Mouse (Mus musculus): ENCODE data around the gene Wars2. TPM values are rescaled to one million over a fixed set of nuclear protein-coding genes. Genes with fewer than 3 reads are reported as not detected.

The Wars2 gene
- polyA plus RNA-seq, 1 experiment from 2014 or later, result 7.1 TPM

DNA sequence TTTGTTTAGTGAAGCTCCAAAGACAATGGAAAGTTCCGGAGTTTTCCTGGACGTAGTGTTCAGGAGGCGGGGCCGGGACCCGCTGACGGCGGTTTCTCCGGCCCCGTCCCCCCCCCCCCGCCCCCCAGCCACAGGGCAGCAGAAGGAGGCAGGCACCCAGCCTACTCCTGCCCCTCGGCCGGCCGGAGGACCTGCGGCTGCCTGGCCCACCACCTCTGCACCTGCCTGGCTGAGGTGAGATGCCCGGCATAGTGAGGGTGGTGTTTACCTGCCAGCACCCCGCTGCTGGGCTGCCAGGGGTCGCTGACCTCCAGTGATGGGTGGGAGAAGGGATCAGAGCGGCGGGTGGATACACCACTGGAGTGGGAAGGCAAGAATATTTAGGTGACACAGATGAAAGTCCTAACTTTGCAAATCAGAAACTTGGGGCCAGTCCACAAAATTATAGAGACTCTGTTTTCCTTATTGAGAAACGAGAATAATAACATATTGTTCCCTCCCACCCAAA, 99.4 kb downstream of the Wars2 start, which contains the start of gene Tbx15:
Gene Tbx15, plus strand, starts transcription at position 169 of the 508 bp plus-strand sequence.
- no peak for ATAC-seq (ENCODE audit: low read depth)
- Histone ChIP-seq H3K27me3 (ENCODE audit: control insufficient read depth, insufficient read depth, low read length) (peaks cover 83% of the 10 kb centered on the region), H3K4me3 (ENCODE audit: low read depth, low read length) (no peak within 1 kb of the TSS), H3K4me2 (ENCODE audit: low read depth, low read length) (no peak within 1 kb of the TSS), H3K9ac (replicated peaks; ENCODE audit: low read depth, low read length) (no peak within 1 kb of the TSS), H3K36me3 (ENCODE audit: control insufficient read depth, insufficient read depth, low read length) (no peaks in the 10 kb centered on the region), H3K4me1 (ENCODE audit: control insufficient read depth, insufficient read depth, low read length) (no peaks in the 10 kb centered on the region), H3K27ac (ENCODE audit: low read depth, low read length) (no peak within 1 kb of the TSS), H3K9me3 (ENCODE audit: control insufficient read depth, low read length) (no peaks in the 10 kb centered on the region)
- WGBS, result under 1% methylated on average over 20 of the region's 20 CpGs

DNA sequence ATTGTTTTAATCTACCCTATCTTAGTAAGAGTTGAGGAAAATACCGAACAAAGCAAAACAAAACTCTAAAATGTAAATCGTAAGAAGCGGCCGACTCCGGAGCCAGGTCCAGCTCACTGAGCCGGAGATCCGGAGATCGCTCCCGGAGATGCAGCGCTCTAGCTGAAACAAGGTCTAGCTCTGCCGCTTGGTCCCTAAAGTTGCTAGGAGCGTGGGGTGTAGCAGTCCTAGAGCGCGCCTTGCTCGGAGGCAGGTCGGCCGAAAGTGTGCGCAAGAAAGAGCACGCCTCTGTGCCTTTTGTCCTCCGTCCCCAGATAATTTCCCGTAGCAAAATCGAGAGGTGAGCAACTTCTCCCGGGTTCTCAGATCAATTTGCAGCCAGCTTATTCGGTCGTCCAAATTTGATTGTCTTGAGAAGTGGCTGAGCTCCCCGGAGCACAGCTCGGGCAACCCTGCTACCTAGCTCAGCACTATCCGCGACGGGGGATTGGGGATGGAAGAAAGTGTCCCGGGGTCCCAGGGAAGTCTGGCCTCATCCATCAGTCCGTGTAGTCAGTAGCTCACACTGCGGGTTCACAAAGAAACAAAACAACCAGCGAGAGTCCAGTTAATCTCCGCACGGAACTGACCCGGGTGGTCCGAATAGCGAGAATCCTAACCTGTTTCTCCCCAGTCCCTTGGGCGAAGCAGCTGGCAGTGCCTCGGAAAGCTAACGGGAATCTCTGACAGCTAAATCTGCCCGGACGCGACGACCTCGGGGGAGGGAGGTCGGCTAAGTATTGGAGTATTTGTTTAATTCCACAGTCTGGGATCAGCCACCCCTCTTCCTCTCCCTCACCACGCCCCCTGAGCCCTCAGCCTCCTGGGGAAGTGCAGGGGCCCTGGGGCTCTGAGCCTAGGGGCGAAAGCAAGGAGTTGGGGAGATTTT, 100.2 kb downstream of the Wars2 start:
- no peaks in the 10 kb centered on the region for H3K36me3 ChIP-seq (ENCODE audit: control insufficient read depth, insufficient read depth, low read length)
- no peak overlapping the region for H3K27ac ChIP-seq (ENCODE audit: low read depth, low read length)
- WGBS, result under 1% methylated on average over 50 of the region's 50 CpGs
- no peaks in the 10 kb centered on the region for H3K9me3 ChIP-seq (ENCODE audit: control insufficient read depth, low read length)
- H3K4me2 ChIP-seq (ENCODE audit: low read depth, low read length), result no peak overlapping the region
- ATAC-seq (ENCODE audit: low read depth), result no peak
- no peak overlapping the region for H3K4me3 ChIP-seq (ENCODE audit: low read depth, low read length)
- no peak overlapping the region for H3K9ac ChIP-seq (replicated peaks; ENCODE audit: low read depth, low read length)
- peaks cover 83% of the 10 kb centered on the region for H3K27me3 ChIP-seq (ENCODE audit: control insufficient read depth, insufficient read depth, low read length)
- H3K4me1 ChIP-seq (ENCODE audit: control insufficient read depth, insufficient read depth, low read length), result no peaks in the 10 kb centered on the region

DNA sequence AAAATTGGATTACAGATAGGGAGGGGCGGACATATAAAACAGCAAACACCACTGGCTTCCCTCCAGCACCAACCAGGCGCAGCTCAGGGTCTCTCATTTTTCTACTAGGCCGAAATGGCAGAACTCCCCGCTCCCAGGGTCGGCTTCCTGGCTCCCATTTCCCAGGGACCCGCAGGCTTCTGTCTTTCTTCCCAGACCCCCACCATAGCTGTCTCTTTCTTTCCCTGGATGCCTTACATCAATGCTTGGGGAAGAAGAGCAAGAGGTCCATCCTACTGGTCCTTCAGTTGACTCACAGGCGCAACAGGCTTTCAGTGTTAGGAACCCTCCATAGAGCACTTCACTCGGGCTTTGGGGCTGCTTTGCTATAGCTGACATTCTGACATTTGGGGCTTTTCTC, 101.6 kb downstream of the Wars2 start:
- Histone ChIP-seq H3K9ac (replicated peaks; ENCODE audit: low read depth, low read length) (no peak overlapping the region), H3K36me3 (ENCODE audit: control insufficient read depth, insufficient read depth, low read length) (no peaks in the 10 kb centered on the region), H3K4me2 (ENCODE audit: low read depth, low read length) (no peak overlapping the region), H3K27ac (ENCODE audit: low read depth, low read length) (no peak overlapping the region), H3K4me3 (ENCODE audit: low read depth, low read length) (no peak overlapping the region), H3K27me3 (ENCODE audit: control insufficient read depth, insufficient read depth, low read length) (peaks cover 83% of the 10 kb centered on the region), H3K9me3 (ENCODE audit: control insufficient read depth, low read length) (no peaks in the 10 kb centered on the region), H3K4me1 (ENCODE audit: control insufficient read depth, insufficient read depth, low read length) (no peaks in the 10 kb centered on the region)
- under 1% methylated on average over 8 of the region's 8 CpGs for WGBS
- ATAC-seq (ENCODE audit: low read depth), result no peak

DNA sequence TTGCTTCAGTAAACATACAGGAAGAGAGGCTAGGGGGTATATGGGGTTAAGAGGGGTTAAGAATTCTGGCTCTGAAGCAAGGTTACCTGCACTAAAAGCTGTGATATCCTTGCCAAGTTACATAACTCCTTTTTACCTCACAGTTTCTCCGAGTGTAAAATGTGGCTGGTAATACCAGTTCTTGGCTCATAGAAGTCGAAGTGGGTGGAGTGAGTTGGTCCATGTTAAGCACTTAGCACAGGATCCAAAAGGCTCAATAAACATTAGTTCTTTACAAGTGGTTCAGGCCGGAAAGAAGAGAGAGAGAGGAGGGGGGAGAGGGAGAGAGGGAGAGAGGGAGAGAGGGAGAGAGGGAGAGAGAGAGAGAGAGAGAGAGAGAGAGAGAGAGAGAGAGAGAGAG, 104.5 kb downstream of the Wars2 start:
- ATAC-seq (ENCODE audit: low read depth), result no peak
- Histone ChIP-seq H3K27ac (ENCODE audit: low read depth, low read length) (no peak overlapping the region), H3K4me2 (ENCODE audit: low read depth, low read length) (no peak overlapping the region), H3K9ac (replicated peaks; ENCODE audit: low read depth, low read length) (no peak overlapping the region), H3K4me1 (ENCODE audit: control insufficient read depth, insufficient read depth, low read length) (no peaks in the 10 kb centered on the region), H3K27me3 (ENCODE audit: control insufficient read depth, insufficient read depth, low read length) (peaks cover 76% of the 10 kb centered on the region), H3K36me3 (ENCODE audit: control insufficient read depth, insufficient read depth, low read length) (no peaks in the 10 kb centered on the region), H3K4me3 (ENCODE audit: low read depth, low read length) (no peak overlapping the region), H3K9me3 (ENCODE audit: control insufficient read depth, low read length) (no peaks in the 10 kb centered on the region)
- 9% methylated on average over 3 of the region's 3 CpGs for WGBS

DNA sequence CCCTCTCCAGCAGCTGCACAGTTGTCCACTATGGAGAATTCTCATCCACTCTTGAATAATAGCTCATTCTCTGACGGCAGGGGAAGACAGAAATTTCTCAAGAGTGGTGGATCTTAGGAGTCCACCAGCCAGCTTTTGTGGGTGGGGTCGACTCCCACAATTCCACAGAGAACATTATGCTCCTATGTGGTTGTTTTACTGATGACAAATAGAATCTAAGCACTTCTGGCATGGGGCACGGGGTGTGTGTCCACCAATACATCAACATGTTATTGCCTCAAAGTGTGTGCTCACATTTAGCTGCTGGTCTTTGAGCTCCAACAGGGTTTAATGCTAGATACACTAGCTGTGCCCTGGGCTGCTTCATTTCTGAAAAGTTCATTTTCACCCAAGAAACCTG, 105.8 kb downstream of the Wars2 start:
- H3K9me3 ChIP-seq (ENCODE audit: control insufficient read depth, low read length), result no peaks in the 10 kb centered on the region
- 25% methylated on average over 3 of the region's 3 CpGs for WGBS
- no peaks in the 10 kb centered on the region for H3K4me1 ChIP-seq (ENCODE audit: control insufficient read depth, insufficient read depth, low read length)
- H3K9ac ChIP-seq (replicated peaks; ENCODE audit: low read depth, low read length), result no peak overlapping the region
- no peak for ATAC-seq (ENCODE audit: low read depth)
- peaks cover 84% of the 10 kb centered on the region for H3K27me3 ChIP-seq (ENCODE audit: control insufficient read depth, insufficient read depth, low read length)
- no peak overlapping the region for H3K4me2 ChIP-seq (ENCODE audit: low read depth, low read length)
- no peak overlapping the region for H3K4me3 ChIP-seq (ENCODE audit: low read depth, low read length)
- no peaks in the 10 kb centered on the region for H3K36me3 ChIP-seq (ENCODE audit: control insufficient read depth, insufficient read depth, low read length)
- H3K27ac ChIP-seq (ENCODE audit: low read depth, low read length), result no peak overlapping the region

DNA sequence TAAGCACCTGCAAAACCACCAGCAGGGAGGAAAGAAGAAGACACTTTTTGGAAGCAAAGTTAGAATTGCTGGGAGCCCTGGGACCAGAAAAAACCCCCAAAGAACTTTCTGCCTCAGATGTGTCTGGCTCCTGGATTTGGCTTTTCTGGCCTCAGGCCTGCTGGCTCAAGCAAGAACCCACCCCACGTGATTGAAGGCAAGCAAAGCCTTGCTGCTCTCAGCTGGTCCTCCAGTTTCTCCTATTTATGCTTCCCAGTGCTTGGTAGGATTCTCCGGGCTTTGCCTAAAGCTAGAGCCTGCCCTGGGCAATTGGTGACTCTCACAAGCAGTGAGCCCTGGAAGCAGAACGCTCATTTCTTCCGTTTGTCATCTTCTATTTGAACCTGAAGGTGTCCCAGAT, 106.7 kb downstream of the Wars2 start:
- no peak overlapping the region for H3K27ac ChIP-seq (ENCODE audit: low read depth, low read length)
- WGBS, result 2% methylated on average over 4 of the region's 4 CpGs
- H3K27me3 ChIP-seq (ENCODE audit: control insufficient read depth, insufficient read depth, low read length), result peaks cover 83% of the 10 kb centered on the region
- H3K9me3 ChIP-seq (ENCODE audit: control insufficient read depth, low read length), result no peaks in the 10 kb centered on the region
- H3K36me3 ChIP-seq (ENCODE audit: control insufficient read depth, insufficient read depth, low read length), result no peaks in the 10 kb centered on the region
- no peaks in the 10 kb centered on the region for H3K4me1 ChIP-seq (ENCODE audit: control insufficient read depth, insufficient read depth, low read length)
- ATAC-seq (ENCODE audit: low read depth), result no peak
- no peak overlapping the region for H3K4me2 ChIP-seq (ENCODE audit: low read depth, low read length)
- no peak overlapping the region for H3K9ac ChIP-seq (replicated peaks; ENCODE audit: low read depth, low read length)
- H3K4me3 ChIP-seq (ENCODE audit: low read depth, low read length), result no peak overlapping the region

DNA sequence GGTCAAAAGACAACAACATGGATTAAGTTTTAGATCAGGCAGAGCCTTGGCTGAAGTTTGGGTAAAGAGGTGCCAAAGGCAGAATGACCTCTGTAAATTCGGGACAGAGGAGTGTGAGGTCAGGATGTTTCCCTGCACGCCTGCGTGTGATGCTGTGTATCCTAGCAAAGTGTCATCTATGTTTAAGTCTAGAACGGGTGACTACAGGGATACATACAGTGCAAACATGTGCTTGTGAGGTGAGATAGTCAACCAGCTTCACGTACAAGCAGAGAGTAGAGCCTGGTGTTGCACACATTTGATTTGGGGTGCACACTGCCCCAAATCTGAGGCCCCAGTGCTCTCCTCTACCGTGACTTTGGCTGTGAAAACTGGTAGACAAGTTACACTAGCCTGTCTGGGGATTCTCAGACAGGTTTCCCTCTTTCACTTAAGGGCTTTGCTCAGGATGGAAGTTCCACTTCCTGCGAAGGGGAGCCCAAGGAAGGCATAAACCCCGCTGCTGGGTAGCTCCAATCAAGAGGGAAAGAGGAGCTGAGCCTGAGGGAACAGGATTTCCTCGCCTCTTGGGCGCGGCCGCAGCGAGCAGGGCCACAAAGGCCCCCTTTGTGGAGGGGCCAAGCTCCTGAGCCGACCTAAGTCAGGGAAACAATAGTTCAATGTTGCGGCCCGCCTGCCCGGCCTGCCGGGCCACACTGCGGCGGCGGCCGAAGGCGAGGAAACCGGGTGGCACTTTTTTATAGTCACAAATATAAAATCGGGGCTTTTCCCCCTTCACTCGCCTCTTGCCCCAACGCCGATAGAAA, 107.3 kb downstream of the Wars2 start:
- WGBS, result 1% methylated on average over 28 of the region's 28 CpGs
- Histone ChIP-seq H3K4me3 (ENCODE audit: low read depth, low read length) (no peak overlapping the region), H3K4me2 (ENCODE audit: low read depth, low read length) (no peak overlapping the region), H3K27ac (ENCODE audit: low read depth, low read length) (no peak overlapping the region), H3K9me3 (ENCODE audit: control insufficient read depth, low read length) (no peaks in the 10 kb centered on the region), H3K4me1 (ENCODE audit: control insufficient read depth, insufficient read depth, low read length) (no peaks in the 10 kb centered on the region), H3K9ac (replicated peaks; ENCODE audit: low read depth, low read length) (no peak overlapping the region), H3K36me3 (ENCODE audit: control insufficient read depth, insufficient read depth, low read length) (no peaks in the 10 kb centered on the region), H3K27me3 (ENCODE audit: control insufficient read depth, insufficient read depth, low read length) (peaks cover 83% of the 10 kb centered on the region)
- ATAC-seq (ENCODE audit: low read depth), result no peak

DNA sequence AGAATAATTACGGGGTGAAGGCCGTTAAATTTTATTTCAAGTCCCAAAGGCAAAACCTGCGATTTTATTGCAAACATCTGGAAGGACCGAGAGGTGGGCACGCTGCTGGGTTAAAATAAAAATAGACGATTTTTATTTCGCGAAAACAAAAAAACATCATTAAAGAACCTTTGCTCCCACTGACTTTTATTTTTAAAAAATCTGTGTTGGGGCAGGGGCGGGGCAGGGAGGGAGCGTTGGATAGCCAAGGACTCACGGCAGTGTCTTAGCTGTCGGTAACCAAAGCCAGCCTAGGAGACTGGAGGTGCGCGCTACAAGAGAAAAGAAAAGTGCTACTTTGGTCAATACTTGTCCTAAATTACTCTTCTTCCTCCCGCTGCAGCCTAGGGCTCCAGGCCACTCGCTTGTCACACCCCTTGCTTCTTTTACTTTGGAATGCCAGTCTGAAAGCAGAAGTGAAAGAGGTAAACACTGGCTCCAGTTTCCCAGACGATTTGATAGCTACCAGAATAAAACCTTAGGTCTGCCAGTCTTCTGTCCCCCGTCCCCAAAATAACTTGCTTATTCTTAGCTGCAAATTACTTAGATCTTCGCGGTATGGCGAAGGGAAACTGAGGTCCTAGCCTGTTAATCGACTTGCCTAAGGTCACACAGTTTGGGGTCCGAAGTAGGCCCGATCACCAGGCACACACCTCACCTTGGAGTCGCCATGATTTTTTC, 108.1 kb downstream of the Wars2 start:
- under 1% methylated on average over 25 of the region's 25 CpGs for WGBS
- Histone ChIP-seq H3K9me3 (ENCODE audit: control insufficient read depth, low read length) (no peaks in the 10 kb centered on the region), H3K27me3 (ENCODE audit: control insufficient read depth, insufficient read depth, low read length) (peaks cover 75% of the 10 kb centered on the region), H3K36me3 (ENCODE audit: control insufficient read depth, insufficient read depth, low read length) (no peaks in the 10 kb centered on the region), H3K4me1 (ENCODE audit: control insufficient read depth, insufficient read depth, low read length) (no peaks in the 10 kb centered on the region), H3K9ac (replicated peaks; ENCODE audit: low read depth, low read length) (no peak overlapping the region), H3K4me3 (ENCODE audit: low read depth, low read length) (no peak overlapping the region), H3K4me2 (ENCODE audit: low read depth, low read length) (no peak overlapping the region), H3K27ac (ENCODE audit: low read depth, low read length) (no peak overlapping the region)
- ATAC-seq (ENCODE audit: low read depth), result no peak

All from neural tube, embryonic 14.5 days (tissue).